Mouse (Mus musculus): ENCODE results near the gene Acot12. TPM values are rescaled to one million over a fixed set of nuclear protein-coding genes. Genes with fewer than 3 reads are reported as not detected.

Gene Acot12
- polyA plus RNA-seq, 1 experiment: 31.8 TPM

- Histone ChIP-seq H3K4me3 (ENCODE audit: low read depth, low read length) (no peak overlapping the region), H3K27me3 (ENCODE audit: control insufficient read depth, insufficient read depth, low read length) (no peaks in the 10 kb centered on the region), H3K4me1 (ENCODE audit: control insufficient read depth, insufficient read depth, insufficient read length, low read length) (no peaks in the 10 kb centered on the region), H3K27ac (ENCODE audit: insufficient read depth, low read depth, low read length) (no peak overlapping the region), H3K36me3 (ENCODE audit: control insufficient read depth, insufficient read depth, low read length) (no peaks in the 10 kb centered on the region)
- WGBS: 74% methylated on average over 6 of the region's 6 CpGs
- no peak for TF ChIP-seq CTCF (IDR thresholded peaks at IDR 0.05; ENCODE audit: extremely low read depth, insufficient read length, insufficient replicate concordance, low read depth, low read length)
These were observed 82.4 kb downstream of the Acot12 start for GRCm38 (mm10) chr13:91823735-91824134.

DNA sequence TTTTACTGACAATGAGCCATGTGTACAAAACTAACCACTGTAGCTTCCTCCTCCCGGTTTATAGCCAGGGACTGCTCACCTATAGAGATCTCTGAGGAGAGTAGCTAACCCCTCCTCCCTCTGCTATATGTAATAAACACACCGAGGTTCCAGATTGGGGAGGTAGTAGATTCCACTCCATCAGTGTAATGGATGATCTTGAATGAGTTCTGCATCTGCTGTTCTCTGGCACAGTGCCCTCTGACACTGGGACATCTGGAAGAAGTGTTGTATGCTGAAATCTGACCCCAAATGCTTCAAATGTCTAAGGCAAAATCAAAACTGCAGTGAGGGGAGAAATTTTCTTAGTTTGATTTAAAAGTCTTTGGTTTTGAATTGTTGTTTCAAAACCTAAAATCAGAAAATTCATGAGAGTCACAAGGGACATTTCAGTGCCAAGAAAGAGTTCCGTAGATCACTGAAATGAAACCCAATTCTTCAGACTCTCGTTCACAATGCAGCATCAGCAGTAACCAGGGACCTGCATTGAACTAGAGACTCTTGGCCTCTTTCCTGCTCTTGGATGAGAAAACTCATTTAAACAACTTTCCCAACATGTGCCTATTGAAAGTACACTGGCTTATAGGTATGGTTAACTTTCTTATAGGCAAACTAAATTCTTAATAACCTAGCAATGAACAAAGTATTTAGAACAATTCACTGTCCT lies 83.7 kb downstream of the Acot12 start:
- TF ChIP-seq POLR2A (IDR thresholded peaks at IDR 0.05; ENCODE audit: low read depth, low read length) (no peak), CTCF (IDR thresholded peaks at IDR 0.05; ENCODE audit: extremely low read depth, insufficient read length, insufficient replicate concordance, low read depth, low read length) (no peak)
- 62% methylated on average over 4 of the region's 4 CpGs for WGBS
- H3K4me1 ChIP-seq (ENCODE audit: control insufficient read depth, insufficient read depth, insufficient read length, low read length): no peaks in the 10 kb centered on the region
- H3K4me3 ChIP-seq (ENCODE audit: low read depth, low read length): no peak overlapping the region
- no peaks in the 10 kb centered on the region for H3K36me3 ChIP-seq (ENCODE audit: control insufficient read depth, insufficient read depth, low read length)
- no peak overlapping the region for H3K27ac ChIP-seq (ENCODE audit: insufficient read depth, low read depth, low read length)
- H3K27me3 ChIP-seq (ENCODE audit: control insufficient read depth, insufficient read depth, low read length): no peaks in the 10 kb centered on the region

- no peaks in the 10 kb centered on the region for H3K4me1 ChIP-seq (ENCODE audit: control insufficient read depth, insufficient read depth, insufficient read length, low read length)
- 75% methylated on average over 2 of the region's 2 CpGs for WGBS
- no peaks in the 10 kb centered on the region for H3K36me3 ChIP-seq (ENCODE audit: control insufficient read depth, insufficient read depth, low read length)
- no peaks in the 10 kb centered on the region for H3K27me3 ChIP-seq (ENCODE audit: control insufficient read depth, insufficient read depth, low read length)
- no peak overlapping the region for H3K27ac ChIP-seq (ENCODE audit: insufficient read depth, low read depth, low read length)
- no peak for TF ChIP-seq CTCF (IDR thresholded peaks at IDR 0.05; ENCODE audit: extremely low read depth, insufficient read length, insufficient replicate concordance, low read depth, low read length)
- no peak for TF ChIP-seq POLR2A (IDR thresholded peaks at IDR 0.05; ENCODE audit: low read depth, low read length)
- H3K4me3 ChIP-seq (ENCODE audit: low read depth, low read length): no peak overlapping the region
These were observed 84.8 kb downstream of the Acot12 start for GRCm38 (mm10) chr13:91826066-91826465.

DNA sequence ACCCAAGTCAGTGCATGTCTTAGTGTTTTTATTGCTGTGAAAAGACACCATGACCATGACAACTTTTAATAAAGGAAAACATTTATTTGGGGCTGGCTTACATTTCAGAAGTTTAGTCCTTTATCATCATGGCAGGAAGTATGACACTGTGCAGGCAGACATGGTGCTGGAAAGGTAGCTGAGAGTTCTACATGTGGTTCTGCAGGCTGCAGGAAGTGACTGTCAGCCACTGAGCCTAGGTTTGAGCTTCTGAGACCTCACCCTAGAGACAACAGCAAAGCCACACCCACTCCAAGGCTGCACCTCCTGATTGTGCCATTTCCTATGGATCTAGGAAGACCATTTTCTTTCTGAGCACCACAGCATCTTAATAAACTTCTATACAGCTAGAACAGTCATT lies 86.6 kb downstream of the Acot12 start:
- H3K36me3 ChIP-seq (ENCODE audit: control insufficient read depth, insufficient read depth, low read length): no peaks in the 10 kb centered on the region
- H3K4me1 ChIP-seq (ENCODE audit: control insufficient read depth, insufficient read depth, insufficient read length, low read length): no peaks in the 10 kb centered on the region
- H3K27me3 ChIP-seq (ENCODE audit: control insufficient read depth, insufficient read depth, low read length): no peaks in the 10 kb centered on the region
- no peak overlapping the region for H3K4me3 ChIP-seq (ENCODE audit: low read depth, low read length)
- no peak overlapping the region for H3K27ac ChIP-seq (ENCODE audit: insufficient read depth, low read depth, low read length)
- no peak for TF ChIP-seq POLR2A (IDR thresholded peaks at IDR 0.05; ENCODE audit: low read depth, low read length)
- TF ChIP-seq CTCF (IDR thresholded peaks at IDR 0.05; ENCODE audit: extremely low read depth, insufficient read length, insufficient replicate concordance, low read depth, low read length): no peak

Other genes starting within 250 kb of the Acot12 start
- 3.9 and 12.9 TPM in 2 replicates for gene Zcchc9, start 66.2 kb downstream of the Acot12 start, polyA plus RNA-seq (2012; rRNA removed)
- gene Ckmt2, start 135.4 kb downstream of the Acot12 start, polyA plus RNA-seq (2012; rRNA removed): not detected in 2 replicates

Data from small intestine, adult 2 months (tissue).